Mouse (Mus musculus): ENCODE results near the gene Ddx21. TPM values are rescaled to one million over a fixed set of nuclear protein-coding genes. Genes with fewer than 3 reads are reported as not detected.
"Not testable (repeated sequence)": the region's sequence is repeated elsewhere in the genome, so short reads cannot be mapped to it uniquely, and the experiment has no call there.

Ddx21 gene
- 10 to 100 TPM; 23.1 to 34.2 TPM for total RNA-seq (2021)
- long read RNA-seq, experiment 1, full-length matches to known transcripts, result 3 of 8 reads
- long read RNA-seq, experiment 1, partial matches to known transcripts, result 3 of 8 reads
- long read RNA-seq, experiment 1, other reads (novel, unspliced or antisense), result 2 of 8 reads
- long read RNA-seq, experiment 2, full-length matches to known transcripts, result 3 of 12 reads
- long read RNA-seq, experiment 2, partial matches to known transcripts, result 1 of 12 reads
- long read RNA-seq, experiment 2, other reads (novel, unspliced or antisense), result 8 of 12 reads

DNA sequence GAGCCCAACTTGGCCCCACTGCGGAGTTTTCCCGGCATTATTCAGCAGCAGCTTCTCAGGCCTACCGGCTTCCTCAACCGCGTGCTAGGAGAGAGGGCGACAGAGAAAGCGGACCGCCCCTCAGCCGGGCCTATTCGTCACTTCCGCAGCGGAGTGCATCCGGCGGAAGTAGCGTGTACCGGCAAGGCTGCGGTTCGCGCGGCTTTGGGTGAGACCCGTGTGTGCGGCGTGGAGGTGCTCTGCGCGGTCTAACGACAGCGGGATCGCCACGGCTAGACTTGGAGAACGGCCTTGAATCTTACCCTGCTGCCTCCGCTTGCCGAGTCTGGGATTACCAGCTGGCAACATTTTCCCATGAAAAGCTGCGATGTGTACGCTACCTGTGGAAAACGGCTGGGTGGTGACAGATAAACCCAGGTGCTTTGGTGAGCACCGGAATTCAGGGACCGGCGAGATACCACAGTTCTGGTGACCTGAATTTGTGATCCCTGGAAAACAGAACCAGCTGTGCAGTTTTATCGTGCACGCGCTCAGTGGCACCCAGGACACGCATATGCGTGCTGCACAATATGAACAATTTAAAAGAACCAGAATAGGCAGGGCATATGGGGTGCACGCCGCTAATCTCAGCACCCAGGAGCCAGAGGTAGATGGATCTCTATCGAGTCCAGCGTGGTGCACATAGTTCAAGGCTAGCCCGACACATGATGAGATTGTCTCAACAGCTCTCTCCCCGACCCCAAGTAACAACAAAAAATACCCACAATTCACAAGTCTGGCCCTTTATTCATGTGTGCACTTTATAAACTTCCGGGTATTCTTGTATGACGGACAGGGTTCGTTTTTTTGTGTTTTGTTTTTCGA lies at the start of gene Ddx21:
Gene Ddx21 (minus strand): TSS at position 105 of the 864 bp plus-strand sequence.
- DNase-seq, result peak; percentile 78 to 81
- intact Hi-C loops (cut with DNase I), result loop anchor here (5.0 kb wide), 1 partner anchor 50 kb away; the partner anchor contains the start of gene Ddx50

DNA sequence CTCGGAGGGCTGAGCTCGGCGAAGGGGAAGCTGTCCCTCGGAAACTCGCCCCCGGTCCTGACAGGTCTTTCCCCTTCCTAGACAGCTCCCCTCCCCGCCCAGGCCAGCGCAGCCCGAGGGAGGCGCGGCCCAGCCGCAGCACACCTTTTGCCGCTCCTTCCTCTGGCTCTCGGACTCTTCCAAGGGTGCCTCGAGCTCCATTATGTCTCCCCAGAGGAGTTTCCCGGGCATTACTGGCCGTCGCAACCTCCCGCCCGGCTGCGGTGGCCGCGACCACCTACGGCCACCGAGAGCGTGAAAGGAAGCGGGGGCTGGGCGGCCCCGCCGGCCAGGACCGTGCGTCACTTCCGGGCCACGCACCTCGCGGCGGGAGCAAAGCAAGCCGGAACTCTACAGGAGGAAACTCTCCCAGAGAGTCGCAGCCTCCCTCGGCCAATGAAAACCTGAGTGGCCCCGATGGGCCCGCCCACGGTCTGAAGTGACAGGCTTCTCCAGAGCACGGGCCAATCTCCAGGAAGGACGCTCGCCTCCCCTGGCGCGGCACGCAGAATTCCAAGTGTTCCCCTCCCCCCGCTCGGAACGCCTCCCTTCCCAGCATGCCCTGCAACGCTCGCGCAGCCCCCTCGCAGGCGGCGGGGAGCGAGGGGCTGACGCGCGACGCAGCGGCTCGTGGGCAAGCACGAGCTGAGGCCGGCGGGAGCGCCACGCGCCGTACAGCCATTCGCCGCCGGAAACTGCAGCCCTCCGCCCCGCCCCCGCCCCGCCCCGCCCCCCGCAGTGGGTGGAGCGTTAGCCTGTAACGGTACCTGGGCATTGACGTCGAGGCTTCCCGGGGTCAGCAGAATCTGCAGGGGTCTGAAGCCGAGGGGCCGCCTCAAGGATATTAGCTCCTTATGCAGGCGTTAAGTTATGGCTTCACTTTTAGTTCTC lies 49.1 kb upstream of the Ddx21 start, which contains the start of gene Ddx50:
Gene Ddx50 (minus strand): TSS at position 338 of the 930 bp plus-strand sequence.
- DNase-seq, result peak; percentile 97 to 99
- intact Hi-C loops (cut with DNase I), result loop anchor here (5.0 kb wide), 1 partner anchor 49 kb away; the partner anchor contains the start of gene Ddx21

DNA sequence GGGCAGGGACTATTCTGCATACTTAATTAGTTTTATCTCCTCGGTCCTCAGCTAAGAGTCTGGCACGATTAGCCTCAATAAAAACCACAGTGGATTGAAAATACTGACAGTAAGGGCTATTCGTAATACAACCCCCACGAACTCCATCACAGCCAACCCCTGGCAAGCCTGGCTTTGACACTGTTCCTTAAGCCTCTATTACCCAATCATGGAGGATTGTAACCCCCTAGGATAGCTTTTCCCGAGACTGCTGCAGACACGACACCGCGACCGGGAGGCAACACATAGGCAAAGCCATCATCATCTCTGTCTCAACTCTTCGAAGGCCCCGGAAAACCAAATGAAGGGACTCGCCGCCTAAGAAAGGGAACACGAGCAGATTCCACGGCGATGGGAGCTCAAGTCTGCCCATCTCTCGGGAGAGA lies 48.3 kb upstream of the Ddx21 start:
- intact Hi-C loops (cut with DNase I), result loop anchor here (5.0 kb wide), 1 partner anchor 48 kb away; the partner anchor contains the start of gene Ddx21
- DNase-seq, result no peak

DNA sequence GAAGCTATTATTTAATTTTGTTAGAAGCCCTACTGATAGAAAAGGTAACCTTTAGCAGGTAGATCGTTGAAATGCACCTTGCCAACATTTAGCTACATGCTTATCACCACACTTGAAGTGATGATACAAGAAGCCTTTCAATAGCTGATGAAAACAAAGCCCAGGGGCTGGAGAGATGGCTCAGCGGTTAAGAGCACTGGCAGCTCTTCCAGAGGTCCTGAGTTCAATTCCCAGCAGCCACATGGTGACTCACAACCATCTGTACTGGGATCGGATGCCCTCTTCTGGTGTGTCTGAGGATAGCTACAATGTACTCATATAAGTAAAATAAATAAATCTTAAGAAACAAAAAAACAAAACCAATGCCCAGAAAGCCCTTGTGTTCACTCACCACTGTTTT lies 2.1 kb upstream of the Ddx21 start:
- intact Hi-C loops (cut with DNase I), result loop anchor here (5.0 kb wide), 1 partner anchor 48 kb away; the partner anchor contains the start of gene Ddx50
- no peak for DNase-seq

DNA sequence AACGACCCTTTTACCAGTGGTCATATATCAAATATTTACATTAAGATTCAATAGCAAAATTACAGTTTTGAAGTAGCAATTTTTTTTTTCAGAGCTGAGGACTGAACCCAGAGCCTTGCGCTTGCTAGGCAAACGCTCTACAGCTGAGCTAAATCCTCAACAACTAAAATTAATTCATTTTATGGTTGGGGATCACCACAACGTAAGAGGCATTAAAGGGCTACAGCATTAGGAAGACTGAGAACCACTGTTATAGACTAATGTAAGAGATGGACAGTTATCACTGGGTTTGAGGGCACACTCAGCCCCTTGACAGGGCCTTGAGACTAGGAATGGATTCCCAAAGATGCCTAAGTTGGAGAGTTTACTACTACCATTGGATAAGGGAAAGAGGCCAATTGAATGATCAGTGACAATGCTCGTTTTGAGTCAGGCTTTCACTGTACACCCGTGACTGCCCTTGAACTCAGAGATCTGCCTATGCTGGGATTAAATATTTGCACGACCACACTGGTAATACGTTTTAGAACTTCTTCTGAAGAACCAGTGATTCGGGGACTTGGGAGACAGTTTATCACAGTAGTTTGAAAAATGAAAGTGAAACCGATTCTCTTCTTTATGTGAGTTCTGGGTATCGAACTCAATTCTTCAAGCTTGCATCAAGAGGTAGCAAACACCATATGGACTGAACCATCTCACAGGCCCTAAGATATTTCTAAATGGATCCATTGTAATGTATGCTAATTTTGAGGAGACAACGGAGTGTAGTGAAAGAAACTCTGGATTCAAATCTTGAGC lies 1.4 kb upstream of the Ddx21 start:
- DNase-seq, result no peak
- intact Hi-C loops (cut with DNase I), result loop anchor here (5.0 kb wide), 1 partner anchor 49 kb away; the partner anchor contains the start of gene Ddx50

DNA sequence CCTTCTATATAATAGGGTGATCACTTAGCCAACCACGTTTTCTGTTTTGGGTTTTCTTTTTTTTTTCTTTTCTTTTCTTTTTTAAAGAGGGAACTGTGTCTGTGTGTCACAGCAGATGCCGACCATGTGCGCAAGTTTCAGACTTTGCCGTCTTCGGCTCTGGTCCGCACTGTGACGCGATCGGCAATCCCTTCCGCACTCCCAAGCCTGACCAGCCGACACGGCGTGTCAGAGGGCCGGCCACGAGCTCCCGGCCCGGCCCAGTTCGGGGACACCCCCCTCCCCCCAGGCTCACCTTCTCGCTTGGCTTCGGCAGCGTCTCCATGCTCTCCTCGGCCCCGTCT lies 276 bp downstream of the Ddx21 start:
- DNase-seq, result no peak
- intact Hi-C loops (cut with DNase I), result loop anchor here (5.0 kb wide), 1 partner anchor 50 kb away; the partner anchor contains the start of gene Ddx50

DNA sequence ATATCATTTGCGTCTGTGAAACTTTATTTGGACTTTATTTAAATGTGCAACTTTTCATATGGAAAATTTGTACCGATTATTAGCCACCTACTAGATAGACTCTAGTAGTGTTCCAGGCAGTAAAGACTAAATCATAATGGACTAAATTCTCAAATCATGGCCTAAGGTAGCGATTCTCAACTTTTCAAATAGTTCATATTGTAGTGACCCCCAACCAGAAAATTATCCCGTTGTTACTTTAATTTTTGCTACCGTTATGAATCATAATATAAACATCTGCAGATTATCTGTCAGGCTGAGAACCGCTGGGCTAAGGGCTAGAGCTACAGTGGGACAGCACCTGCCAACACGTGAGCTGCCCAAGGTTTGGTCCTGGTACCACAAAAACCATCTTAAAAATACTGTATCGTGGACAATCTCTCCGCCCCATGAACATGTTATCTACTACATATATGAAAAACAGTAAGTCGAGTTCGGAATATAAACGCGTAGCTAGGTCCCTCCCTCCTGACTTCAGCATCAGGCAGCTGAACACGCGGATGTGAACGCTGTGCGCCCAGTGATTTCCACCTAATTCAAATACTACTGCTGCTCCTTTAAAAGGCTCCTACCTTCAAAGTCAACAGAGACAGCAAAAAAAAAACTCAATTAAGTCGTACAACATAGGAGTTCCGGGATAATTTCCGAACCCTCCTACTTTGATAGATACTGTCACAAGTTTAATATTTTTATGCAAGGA lies 859 bp downstream of the Ddx21 start:
- DNase-seq, result no peak
- intact Hi-C loops (cut with DNase I), result loop anchor here (5.0 kb wide), 1 partner anchor 51 kb away; the partner anchor contains the start of gene Ddx50

DNA sequence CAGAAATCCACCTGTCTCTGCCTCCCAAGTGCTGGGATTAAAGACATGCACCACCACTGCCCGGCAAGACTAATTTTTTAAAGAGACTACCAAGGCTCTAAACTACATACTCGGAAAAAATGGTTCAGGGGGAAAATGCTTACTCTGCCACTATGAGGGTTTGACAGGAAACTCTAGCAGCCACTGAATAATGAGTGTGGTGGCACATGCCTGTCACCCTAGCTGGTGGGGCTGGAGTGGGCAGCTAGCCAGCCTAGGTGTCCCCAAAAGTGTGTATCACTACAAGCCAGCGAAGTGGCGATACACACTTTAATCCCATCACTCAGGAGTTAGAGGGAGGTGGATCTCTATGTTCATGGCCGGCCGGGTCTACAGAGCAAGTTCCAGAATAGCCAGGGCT lies 2.0 kb downstream of the Ddx21 start:
- DNase-seq, result no peak
- intact Hi-C loops (cut with DNase I), result loop anchor here (5.0 kb wide), 1 partner anchor 52 kb away; the partner anchor contains the start of gene Ddx50

DNA sequence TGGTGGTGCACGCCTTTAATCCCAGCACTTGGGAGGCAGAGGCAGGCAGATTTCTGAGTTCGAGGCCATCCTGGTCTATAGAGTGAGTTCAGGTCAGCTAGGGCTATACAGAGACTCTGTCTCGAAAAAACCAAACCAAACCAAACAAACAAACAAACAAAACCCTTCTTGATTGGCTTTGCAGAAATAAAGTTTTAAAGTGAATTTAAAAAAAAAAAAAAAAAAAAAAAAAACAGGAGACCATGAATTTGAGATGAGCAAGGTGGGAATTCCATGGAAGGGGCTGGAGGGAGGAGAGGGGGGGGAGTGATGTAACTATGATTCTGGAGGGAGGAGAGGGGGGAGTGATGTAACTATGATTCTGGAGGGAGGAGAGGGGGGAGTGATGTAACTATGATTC lies 2.8 kb downstream of the Ddx21 start:
- DNase-seq; intact Hi-C loops (cut with DNase I): not testable (repeated sequence)

DNA sequence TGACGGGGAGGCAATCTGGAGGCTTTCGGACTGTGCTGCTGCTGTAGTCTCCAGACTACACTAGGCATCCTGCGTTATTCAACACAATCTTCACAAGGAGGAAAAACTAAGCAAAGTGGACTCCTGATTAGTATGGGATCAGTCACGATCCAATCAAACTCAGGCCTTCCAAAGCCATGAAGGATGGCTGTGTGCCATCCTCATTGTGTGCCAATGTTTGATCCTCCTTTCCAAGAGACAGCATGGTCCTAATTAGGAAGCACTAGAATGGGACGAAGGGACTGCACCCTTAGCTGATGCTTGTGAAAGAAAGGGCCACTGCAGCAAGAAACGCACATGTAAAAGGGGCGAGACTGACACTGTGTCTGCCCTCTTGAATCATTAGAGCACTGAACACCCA lies 9.6 kb downstream of the Ddx21 start:
- intact Hi-C loops (cut with DNase I), result no loop called here
- DNase-seq, result no peak

DNA sequence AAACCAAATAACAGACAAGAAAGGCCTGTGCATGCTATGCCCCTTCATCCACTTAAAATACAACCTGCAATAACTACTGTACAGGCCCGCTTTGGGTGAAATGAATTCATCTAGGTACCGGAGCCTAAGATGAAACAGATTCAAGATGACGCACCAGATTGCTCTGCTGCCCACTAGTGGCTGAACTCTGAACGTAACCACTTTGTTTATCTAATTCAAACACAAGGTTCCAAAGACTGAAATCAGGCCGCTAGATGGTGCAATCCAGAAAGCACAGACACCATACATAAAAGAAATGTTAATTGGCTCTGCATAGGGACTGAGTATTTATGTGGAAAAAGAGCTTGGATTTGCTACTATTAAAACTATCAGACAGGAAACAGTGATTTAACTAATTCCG lies 11.9 kb downstream of the Ddx21 start:
- intact Hi-C loops (cut with DNase I), result no loop called here
- DNase-seq, result peak; percentile 39 to 72

DNA sequence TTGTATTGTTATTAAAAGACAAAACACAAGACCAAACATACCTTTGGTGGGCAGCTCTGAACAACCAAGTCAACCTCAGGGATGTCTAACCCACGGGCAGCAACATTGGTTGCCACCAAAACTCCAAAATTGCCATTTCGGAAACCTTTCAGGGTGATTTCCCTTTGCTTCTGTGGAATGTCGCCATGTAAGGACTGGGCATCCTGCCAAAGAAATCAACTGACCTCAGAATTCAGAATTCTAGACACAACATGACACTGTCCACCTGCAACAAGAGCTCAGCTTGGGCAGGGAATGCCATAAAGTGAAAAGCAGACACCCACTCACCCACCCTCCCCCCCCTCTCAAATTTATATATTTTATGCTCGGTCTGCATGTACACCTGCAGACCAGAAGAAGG lies 13.5 kb downstream of the Ddx21 start:
- intact Hi-C loops (cut with DNase I), result no loop called here
- no peak for DNase-seq

DNA sequence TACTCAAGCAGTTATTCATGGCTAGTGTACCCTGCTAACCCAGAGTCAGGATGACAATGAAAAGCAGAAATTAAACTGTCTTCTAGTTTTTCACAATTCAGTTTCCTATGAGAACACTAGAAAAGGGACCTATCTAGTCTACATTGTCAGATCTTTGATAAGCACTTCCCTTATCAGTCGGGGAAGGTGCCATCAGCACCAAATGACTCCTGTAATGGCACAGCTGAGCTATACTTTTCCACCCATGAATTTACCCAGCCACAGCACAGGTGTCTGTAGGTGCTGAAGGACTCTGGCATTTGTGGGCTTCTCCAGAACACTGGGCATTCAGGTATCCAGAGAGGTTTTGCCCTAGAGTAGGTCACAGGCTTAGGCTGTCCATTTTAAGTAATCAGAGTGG lies 18.8 kb downstream of the Ddx21 start:
- intact Hi-C loops (cut with DNase I), result no loop called here
- DNase-seq, result no peak

DNA sequence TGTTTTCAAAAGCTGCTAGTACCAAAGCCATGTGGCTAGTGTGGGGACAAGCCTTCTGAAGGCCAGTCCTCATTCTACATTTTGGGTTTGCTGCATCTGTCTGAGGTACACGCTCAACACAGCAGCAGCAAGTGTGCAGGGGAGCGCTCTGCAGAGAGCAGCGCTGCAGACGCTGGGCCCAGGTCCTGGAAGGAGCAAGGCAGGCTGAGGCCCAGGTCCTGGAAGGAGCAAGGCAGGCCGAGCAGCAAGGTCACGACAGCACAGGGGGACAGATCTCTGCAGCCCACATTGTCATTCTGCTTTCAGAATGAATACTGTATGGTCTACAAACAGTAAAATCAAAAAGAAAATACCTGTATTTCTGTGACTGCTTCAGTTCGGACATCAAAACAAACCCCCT lies 19.4 kb downstream of the Ddx21 start:
- DNase-seq, result no peak
- intact Hi-C loops (cut with DNase I), result no loop called here

DNA sequence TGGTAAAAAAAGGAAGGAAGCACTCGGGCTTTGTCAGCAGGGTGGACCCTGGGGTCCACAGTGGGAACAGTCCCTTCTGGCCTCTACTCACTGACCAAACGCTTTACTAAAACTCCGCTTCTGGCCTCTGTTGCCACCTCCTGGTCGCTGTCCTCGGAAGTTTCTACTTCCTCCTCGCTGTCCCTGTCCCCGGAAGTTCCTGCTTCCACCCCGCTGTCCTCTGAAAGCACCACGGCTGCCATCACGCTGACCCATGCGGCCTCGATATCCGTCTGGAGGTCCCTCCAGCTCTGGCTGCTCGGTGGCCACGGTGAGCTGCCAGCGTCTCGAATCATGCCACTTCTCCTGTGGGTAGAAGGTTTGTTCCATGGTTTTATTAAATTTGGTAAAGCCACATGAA lies 19.8 kb downstream of the Ddx21 start:
- no peak for DNase-seq
- intact Hi-C loops (cut with DNase I), result no loop called here

DNA sequence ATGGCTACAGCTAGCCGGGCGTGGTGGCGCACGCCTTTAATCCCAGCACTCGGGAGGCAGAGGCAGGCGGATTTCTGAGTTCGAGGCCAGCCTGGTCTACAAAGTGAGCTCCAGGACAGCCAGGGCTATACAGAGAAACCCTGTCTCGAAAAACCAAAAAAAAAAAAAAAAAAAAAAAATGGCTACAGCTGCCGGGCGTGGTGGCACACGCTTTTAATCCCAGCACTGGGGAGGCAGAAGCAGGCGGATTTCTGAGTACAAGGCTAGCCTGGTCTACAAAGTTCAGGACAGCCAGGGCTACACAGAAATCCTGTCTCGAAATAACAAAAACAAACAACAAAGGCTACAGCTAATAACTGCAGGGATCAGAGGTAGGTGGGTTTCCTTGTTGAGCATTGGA lies 23.0 kb downstream of the Ddx21 start:
- DNase-seq; intact Hi-C loops (cut with DNase I): not testable (repeated sequence)

DNA sequence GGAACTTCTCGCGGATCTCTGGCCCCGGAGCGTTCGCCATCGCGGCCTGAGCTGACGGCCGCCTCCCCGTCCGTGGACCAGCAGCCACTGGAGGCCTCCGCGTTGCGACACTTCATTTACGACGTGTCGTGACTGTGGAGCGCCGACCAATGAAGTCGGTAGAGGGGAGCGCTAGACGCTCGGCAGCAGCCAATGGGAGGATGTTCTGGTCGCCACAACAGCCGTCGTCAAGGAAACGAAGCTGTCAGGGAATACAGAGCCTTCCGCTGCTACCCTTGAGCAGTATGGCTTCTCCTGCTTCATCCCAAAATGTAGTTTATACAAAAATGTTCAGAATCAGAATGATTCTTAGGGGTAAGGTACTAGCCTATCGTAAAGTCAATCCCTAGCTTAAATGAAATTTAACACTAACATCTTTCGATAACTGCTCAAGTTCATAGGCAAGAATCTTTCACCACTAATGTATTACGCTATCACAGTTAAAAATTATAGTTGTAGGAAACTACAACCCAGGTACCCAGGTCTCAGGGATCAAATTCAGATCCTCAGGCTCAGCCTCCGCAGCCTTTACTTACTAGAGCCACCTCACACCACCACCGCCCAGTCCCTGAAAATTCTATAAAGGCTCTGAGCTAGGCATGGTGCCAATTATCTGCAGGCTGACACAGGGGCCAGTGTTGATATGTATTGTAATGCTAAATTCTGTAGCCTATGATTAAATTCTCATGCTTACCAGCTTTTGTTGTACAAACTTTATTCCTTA lies 23.6 kb downstream of the Ddx21 start, which contains the start of gene Kif1bp:
Gene Kif1bp (minus strand): TSS at position 120 of the 763 bp plus-strand sequence.
- peak; percentile 90 to 94 for DNase-seq
- intact Hi-C loops (cut with DNase I), result no loop called here
